Mouse (Mus musculus) mouse trophoblast stem cell (cell line): ENCODE measurements around the gene Rab11a.
"Not testable (repeated sequence)": the region's sequence is repeated elsewhere in the genome, so short reads cannot be mapped to it uniquely, and the experiment has no call there.

Experiments
- in situ Hi-C, 2 experiments: fragments of 300-500 bp; cut with MseI, MboI; formaldehyde crosslinking; loops; 2 replicates in 1 of 2; 3 replicates in 1 of 2; pipeline ENCODE4 v1.15.1; 2025

Gene Rab11a

GRCm38 (mm10) chr9:64747735-64748134 is 10.2 kb upstream of the Rab11a start:
- in situ Hi-C loops, result no loop called here

- in situ Hi-C loops, result no loop called here
These were observed 4.9 kb upstream of the Rab11a start for GRCm38 (mm10) chr9:64742453-64742852.

GRCm38 (mm10) chr9:64739001-64739400 is 1.4 kb upstream of the Rab11a start:
- in situ Hi-C loops, result no loop called here

GRCm38 (mm10) chr9:64736639-64737405 is 736 bp downstream of the Rab11a start:
- in situ Hi-C loops, result no loop called here

- in situ Hi-C loops, result no loop called here
These were observed 1.4 kb downstream of the Rab11a start for GRCm38 (mm10) chr9:64736076-64736638.

GRCm38 (mm10) chr9:64734992-64735391 is 2.6 kb downstream of the Rab11a start:
- in situ Hi-C loops, result not testable (repeated sequence)

GRCm38 (mm10) chr9:64734166-64734565 is 3.4 kb downstream of the Rab11a start:
- in situ Hi-C loops, result no loop called here

GRCm38 (mm10) chr9:64731029-64731560 is 6.5 kb downstream of the Rab11a start:
- in situ Hi-C loops, result no loop called here

- in situ Hi-C loops, result no loop called here
These were observed 11.1 kb downstream of the Rab11a start for GRCm38 (mm10) chr9:64726454-64726853.

GRCm38 (mm10) chr9:64719526-64720163 is 17.9 kb downstream of the Rab11a start:
- in situ Hi-C loops, result no loop called here

- in situ Hi-C loops, result not testable (repeated sequence)
These were observed 27.3 kb downstream of the Rab11a start for GRCm38 (mm10) chr9:64710291-64710690.

GRCm38 (mm10) chr9:64704073-64704840 is 33.3 kb downstream of the Rab11a start:
- in situ Hi-C loops, result no loop called here

GRCm38 (mm10) chr9:64703420-64703965 is 34.1 kb downstream of the Rab11a start:
- in situ Hi-C loops, result no loop called here

GRCm38 (mm10) chr9:64702937-64703336 is 34.6 kb downstream of the Rab11a start:
- in situ Hi-C loops, result no loop called here

GRCm38 (mm10) chr9:64702391-64702790 is 35.2 kb downstream of the Rab11a start:
- in situ Hi-C loops, result no loop called here

GRCm38 (mm10) chr9:64701651-64702050 is 35.9 kb downstream of the Rab11a start:
- in situ Hi-C loops, result no loop called here

- in situ Hi-C loops, result no loop called here
These were observed 36.9 kb downstream of the Rab11a start for GRCm38 (mm10) chr9:64700451-64701311.

- in situ Hi-C loops, result no loop called here
These were observed 39.0 kb downstream of the Rab11a start for GRCm38 (mm10) chr9:64698586-64698985.

GRCm38 (mm10) chr9:64697677-64698076 is 39.9 kb downstream of the Rab11a start:
- in situ Hi-C loops, result no loop called here

GRCm38 (mm10) chr9:64697006-64697405 is 40.6 kb downstream of the Rab11a start:
- in situ Hi-C loops, result no loop called here

- in situ Hi-C loops, result no loop called here
These were observed 41.2 kb downstream of the Rab11a start for GRCm38 (mm10) chr9:64696404-64696803.
